Mouse (Mus musculus): ENCODE measurements around the gene Gnl3l. TPM values are rescaled to one million over a fixed set of nuclear protein-coding genes. Genes with fewer than 3 reads are reported as not detected.
A peak's percentile ranks its signal among the peaks of the same experiment; 100 is the strongest.

The Gnl3l gene
- polyA plus RNA-seq, 1 experiment from 2014 or later: 46.8 TPM

DNA sequence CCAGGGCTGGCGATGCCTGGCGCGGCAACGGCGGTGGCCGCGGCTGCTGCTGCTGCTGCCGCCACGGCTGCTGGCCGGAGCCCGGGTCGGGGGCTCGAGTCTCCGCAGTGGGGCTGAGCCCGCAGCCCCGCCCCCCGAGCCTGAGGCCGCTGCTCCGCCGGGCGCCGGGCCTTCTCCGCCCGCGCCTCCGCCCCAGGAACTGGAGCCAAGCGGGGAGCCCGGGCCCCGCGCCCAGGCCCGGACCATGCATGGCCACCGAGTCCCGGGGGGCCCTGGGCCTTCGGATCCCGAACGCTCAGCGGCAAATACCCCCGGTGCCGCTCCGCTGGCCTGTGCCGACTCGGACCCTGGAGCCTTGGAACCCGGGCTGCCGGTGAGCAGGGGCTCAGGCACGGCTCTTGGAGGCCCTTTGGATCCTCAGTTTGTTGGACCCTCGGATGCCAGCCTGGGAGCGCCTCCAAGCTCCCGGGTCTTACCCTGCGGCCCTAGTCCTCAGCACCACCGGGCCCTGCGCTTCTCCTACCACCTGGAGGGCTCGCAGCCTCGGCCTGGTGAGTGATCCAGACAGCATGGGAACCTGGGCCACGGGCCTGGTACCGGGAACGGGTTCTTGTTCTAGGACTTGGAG, 30.4 kb upstream of the Gnl3l start:
- no peaks in the 10 kb centered on the region; the same call in 1 of the 2 replicates for H3K4me1 ChIP-seq (replicated peaks; ENCODE audit: control insufficient read depth, insufficient read depth, low read length)
- H3K27ac ChIP-seq (ENCODE audit: low read depth, low read length): peak overlapping the region; percentile 84
- no peaks in the 10 kb centered on the region for H3K27me3 ChIP-seq (ENCODE audit: control insufficient read depth, insufficient read depth, low read length)
- H3K9me3 ChIP-seq (ENCODE audit: control insufficient read depth, low read length): no peaks in the 10 kb centered on the region
- DNase-seq (ENCODE audit: low spot score) (no peak), ATAC-seq (replicated peaks; ENCODE audit: low FRiP score) (peak; percentile 68)
- peak overlapping the region; percentile 60 for H3K4me3 ChIP-seq (ENCODE audit: low read depth, low read length)
- H3K9ac ChIP-seq (ENCODE audit: low read length): peak overlapping the region; percentile 79
- H3K36me3 ChIP-seq (ENCODE audit: control insufficient read depth, insufficient read depth, low read length): no peaks in the 10 kb centered on the region
- peak overlapping the region; percentile 62 for H3K4me2 ChIP-seq (ENCODE audit: low read depth, low read length, severe bottlenecking)
- WGBS: 23% methylated on average over 32 of the region's 56 CpGs

- H3K27me3 ChIP-seq (ENCODE audit: control insufficient read depth, insufficient read depth, low read length): no peaks in the 10 kb centered on the region
- H3K9me3 ChIP-seq (ENCODE audit: control insufficient read depth, low read length): no peaks in the 10 kb centered on the region
- WGBS: 23% methylated on average over 39 of the region's 62 CpGs
Measured at GRCm38 (mm10) chrX:151046777-151047430, 29.8 kb upstream of the Gnl3l start.

DNA sequence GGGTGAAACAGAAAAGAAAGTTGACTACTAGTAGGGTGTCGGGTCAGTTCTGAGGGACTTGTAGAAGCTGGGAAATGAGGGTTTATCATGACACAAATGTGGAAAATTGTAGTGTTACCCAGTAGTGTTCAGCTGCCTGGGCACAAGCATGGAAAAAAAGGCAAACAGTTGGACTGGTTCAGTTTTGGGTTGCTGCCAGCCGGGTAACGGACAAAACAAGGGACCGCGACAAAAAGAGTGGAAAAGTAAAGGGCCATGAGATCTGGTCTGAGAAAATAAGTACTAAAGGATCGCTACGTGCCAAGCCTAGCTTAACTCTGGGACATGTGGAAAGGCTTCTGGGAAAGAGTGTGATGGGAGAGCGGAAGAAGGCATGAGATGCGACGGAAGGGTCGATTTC, 29.2 kb upstream of the Gnl3l start:
- H3K9ac ChIP-seq (ENCODE audit: low read length): peak overlapping the region; percentile 79; the same call in 1 of the 2 replicates
- H3K4me1 ChIP-seq (replicated peaks; ENCODE audit: control insufficient read depth, insufficient read depth, low read length): no peaks in the 10 kb centered on the region; the same call in 1 of the 2 replicates
- H3K27me3 ChIP-seq (ENCODE audit: control insufficient read depth, insufficient read depth, low read length): no peaks in the 10 kb centered on the region
- H3K4me2 ChIP-seq (ENCODE audit: low read depth, low read length, severe bottlenecking): peak overlapping the region; percentile 62
- no peaks in the 10 kb centered on the region for H3K36me3 ChIP-seq (ENCODE audit: control insufficient read depth, insufficient read depth, low read length)
- no peak for DNase-seq (ENCODE audit: low spot score)
- H3K4me3 ChIP-seq (ENCODE audit: low read depth, low read length): peak overlapping the region; percentile 60
- H3K9me3 ChIP-seq (ENCODE audit: control insufficient read depth, low read length): no peaks in the 10 kb centered on the region
- no peak for ATAC-seq (replicated peaks; ENCODE audit: low FRiP score)
- WGBS: 41% methylated on average over 11 of the region's 11 CpGs
- H3K27ac ChIP-seq (ENCODE audit: low read depth, low read length): no peak overlapping the region

More at GRCm38 (mm10) chrX:151046777-151047430, 29.8 kb upstream of the Gnl3l start:
- H3K4me2 ChIP-seq (ENCODE audit: low read depth, low read length, severe bottlenecking): peak overlapping the region; percentile 62
- peak overlapping the region; percentile 79 for H3K9ac ChIP-seq (ENCODE audit: low read length)
- peak overlapping the region; percentile 84 for H3K27ac ChIP-seq (ENCODE audit: low read depth, low read length)
- peak overlapping the region; percentile 60 for H3K4me3 ChIP-seq (ENCODE audit: low read depth, low read length)
- DNase-seq (ENCODE audit: low spot score) (peak; percentile 91), ATAC-seq (replicated peaks; ENCODE audit: low FRiP score) (peak; percentile 91)
- H3K4me1 ChIP-seq (replicated peaks; ENCODE audit: control insufficient read depth, insufficient read depth, low read length): no peaks in the 10 kb centered on the region; the same call in 1 of the 2 replicates
- no peaks in the 10 kb centered on the region for H3K36me3 ChIP-seq (ENCODE audit: control insufficient read depth, insufficient read depth, low read length)

DNA sequence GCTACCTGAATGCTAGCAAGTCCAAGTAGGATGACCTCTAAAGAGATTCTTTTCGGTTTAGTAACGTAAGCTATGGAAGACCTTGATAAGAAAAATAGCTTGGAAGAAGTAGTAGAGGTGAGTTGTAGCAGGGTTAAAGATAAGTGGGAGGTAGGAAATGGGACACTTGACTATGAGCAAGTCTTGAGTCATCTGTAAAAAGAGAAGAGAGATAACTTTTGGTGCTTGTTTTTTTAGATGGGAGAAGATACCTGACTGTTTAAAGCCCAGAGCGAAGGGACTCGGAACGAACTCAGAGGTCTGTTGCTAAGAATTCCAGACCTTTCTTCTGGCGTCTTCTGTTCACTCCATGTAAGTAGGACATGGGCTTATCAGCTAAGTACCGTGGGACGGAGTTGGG, 28.7 kb upstream of the Gnl3l start, which contains the start of gene Fgd1:
Gene Fgd1 (plus strand): TSS at position 301 of the 400 bp plus-strand sequence.
- Histone ChIP-seq H3K27me3 (ENCODE audit: control insufficient read depth, insufficient read depth, low read length) (no peaks in the 10 kb centered on the region), H3K27ac (ENCODE audit: low read depth, low read length) (peak within 1 kb of the TSS; percentile 84), H3K4me3 (ENCODE audit: low read depth, low read length) (peak within 1 kb of the TSS; percentile 60), H3K36me3 (ENCODE audit: control insufficient read depth, insufficient read depth, low read length) (no peaks in the 10 kb centered on the region), H3K4me1 (replicated peaks; ENCODE audit: control insufficient read depth, insufficient read depth, low read length) (no peaks in the 10 kb centered on the region; the same call in 1 of the 2 replicates), H3K4me2 (ENCODE audit: low read depth, low read length, severe bottlenecking) (peak within 1 kb of the TSS; percentile 62), H3K9ac (ENCODE audit: low read length) (peak within 1 kb of the TSS; percentile 79), H3K9me3 (ENCODE audit: control insufficient read depth, low read length) (no peaks in the 10 kb centered on the region)
- DNase-seq (ENCODE audit: low spot score) (no peak), ATAC-seq (replicated peaks; ENCODE audit: low FRiP score) (no peak)
- WGBS: 95% methylated on average over 8 of the region's 8 CpGs

- H3K9ac ChIP-seq (ENCODE audit: low read length): no peak overlapping the region
- no peaks in the 10 kb centered on the region for H3K36me3 ChIP-seq (ENCODE audit: control insufficient read depth, insufficient read depth, low read length)
- WGBS: 54% methylated on average over 5 of the region's 5 CpGs
- no peaks in the 10 kb centered on the region for H3K9me3 ChIP-seq (ENCODE audit: control insufficient read depth, low read length)
- H3K4me3 ChIP-seq (ENCODE audit: low read depth, low read length): no peak overlapping the region
- H3K27me3 ChIP-seq (ENCODE audit: control insufficient read depth, insufficient read depth, low read length): no peaks in the 10 kb centered on the region
- no peaks in the 10 kb centered on the region for H3K4me1 ChIP-seq (replicated peaks; ENCODE audit: control insufficient read depth, insufficient read depth, low read length)
- no peak overlapping the region for H3K27ac ChIP-seq (ENCODE audit: low read depth, low read length)
- no peak for DNase-seq (ENCODE audit: low spot score)
- H3K4me2 ChIP-seq (ENCODE audit: low read depth, low read length, severe bottlenecking): no peak overlapping the region
- ATAC-seq (replicated peaks; ENCODE audit: low FRiP score): no peak
Measured at GRCm38 (mm10) chrX:151041223-151041622, 24.1 kb upstream of the Gnl3l start.

DNA sequence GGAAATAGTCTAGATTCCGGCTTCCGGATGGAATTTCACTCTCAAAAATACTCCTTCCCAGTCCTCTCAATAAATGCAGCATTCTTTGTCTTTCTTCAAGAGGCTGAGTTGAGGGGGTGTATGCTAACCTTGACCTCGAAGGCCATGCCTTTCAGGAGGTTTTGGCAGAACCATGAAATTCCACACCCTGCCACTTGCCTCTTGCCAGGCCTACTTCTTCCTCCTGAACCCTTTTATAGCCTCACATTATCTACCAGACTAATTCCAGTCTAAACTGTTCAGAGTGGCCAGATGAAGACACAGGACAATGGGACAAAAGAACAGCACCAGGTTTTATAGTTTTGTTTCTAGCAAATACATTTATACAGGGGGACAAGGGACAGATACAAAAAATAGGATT, 14.3 kb upstream of the Gnl3l start:
- H3K36me3 ChIP-seq (ENCODE audit: control insufficient read depth, insufficient read depth, low read length): no peaks in the 10 kb centered on the region
- DNase-seq (ENCODE audit: low spot score) (no peak), ATAC-seq (replicated peaks; ENCODE audit: low FRiP score) (no peak)
- H3K27me3 ChIP-seq (ENCODE audit: control insufficient read depth, insufficient read depth, low read length): no peaks in the 10 kb centered on the region
- no peak overlapping the region for H3K4me3 ChIP-seq (ENCODE audit: low read depth, low read length)
- no peak overlapping the region for H3K4me2 ChIP-seq (ENCODE audit: low read depth, low read length, severe bottlenecking)
- 84% methylated on average over 3 of the region's 3 CpGs for WGBS
- no peak overlapping the region for H3K9ac ChIP-seq (ENCODE audit: low read length)
- no peak overlapping the region for H3K27ac ChIP-seq (ENCODE audit: low read depth, low read length)
- H3K9me3 ChIP-seq (ENCODE audit: control insufficient read depth, low read length): no peaks in the 10 kb centered on the region
- no peaks in the 10 kb centered on the region for H3K4me1 ChIP-seq (replicated peaks; ENCODE audit: control insufficient read depth, insufficient read depth, low read length)

GRCm38 (mm10) chrX:151018798-151019197, 1.7 kb upstream of the Gnl3l start:
- Histone ChIP-seq H3K9me3 (ENCODE audit: control insufficient read depth, low read length) (no peaks in the 10 kb centered on the region), H3K4me3 (ENCODE audit: low read depth, low read length) (no peak overlapping the region), H3K9ac (ENCODE audit: low read length) (no peak overlapping the region), H3K36me3 (ENCODE audit: control insufficient read depth, insufficient read depth, low read length) (no peaks in the 10 kb centered on the region; the same call in 1 of the 2 replicates), H3K4me1 (replicated peaks; ENCODE audit: control insufficient read depth, insufficient read depth, low read length) (no peaks in the 10 kb centered on the region), H3K27ac (ENCODE audit: low read depth, low read length) (no peak overlapping the region), H3K27me3 (ENCODE audit: control insufficient read depth, insufficient read depth, low read length) (no peaks in the 10 kb centered on the region), H3K4me2 (ENCODE audit: low read depth, low read length, severe bottlenecking) (no peak overlapping the region)
- DNase-seq (ENCODE audit: low spot score) (no peak), ATAC-seq (replicated peaks; ENCODE audit: low FRiP score) (no peak)
- WGBS: 84% methylated on average over 3 of the region's 3 CpGs

- WGBS: 14% methylated on average over 3 of the region's 3 CpGs
- DNase-seq (ENCODE audit: low spot score) (no peak), ATAC-seq (replicated peaks; ENCODE audit: low FRiP score) (no peak)
- H3K4me3 ChIP-seq (ENCODE audit: low read depth, low read length): peak overlapping the region; percentile 43
- no peaks in the 10 kb centered on the region for H3K4me1 ChIP-seq (replicated peaks; ENCODE audit: control insufficient read depth, insufficient read depth, low read length)
- H3K9ac ChIP-seq (ENCODE audit: low read length): peak overlapping the region; percentile 58
- no peaks in the 10 kb centered on the region for H3K27me3 ChIP-seq (ENCODE audit: control insufficient read depth, insufficient read depth, low read length)
- peak overlapping the region; percentile 57; the same call in 1 of the 2 replicates for H3K27ac ChIP-seq (ENCODE audit: low read depth, low read length)
- H3K9me3 ChIP-seq (ENCODE audit: control insufficient read depth, low read length): no peaks in the 10 kb centered on the region
- H3K36me3 ChIP-seq (ENCODE audit: control insufficient read depth, insufficient read depth, low read length): no peaks in the 10 kb centered on the region; the same call in 1 of the 2 replicates
- H3K4me2 ChIP-seq (ENCODE audit: low read depth, low read length, severe bottlenecking): peak overlapping the region; percentile 53
Measured at GRCm38 (mm10) chrX:151017897-151018296, 775 bp upstream of the Gnl3l start.
